ENCODE assay signal across 25 mouse cellular contexts in the genomic region with DNA sequence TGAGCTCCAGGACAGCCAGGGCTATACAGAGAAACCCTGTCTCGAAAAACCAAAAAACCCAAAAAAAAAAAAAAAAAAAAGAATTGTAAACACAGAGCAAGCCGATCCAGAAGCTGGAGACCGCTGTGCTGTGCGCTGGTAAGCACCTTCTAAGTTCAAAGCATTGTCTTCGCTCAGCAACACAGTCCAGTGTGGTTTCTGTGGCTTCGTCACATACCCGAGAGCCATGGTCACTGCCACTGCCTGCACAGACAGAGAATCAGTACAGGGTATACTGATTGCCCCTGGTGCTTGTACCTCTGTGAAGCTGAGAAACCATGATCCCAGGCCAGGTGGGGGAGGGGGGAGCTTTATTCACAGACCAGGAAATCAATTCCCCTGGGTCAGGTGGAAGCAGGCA. TPM values are rescaled to one million over a fixed set of nuclear protein-coding genes. Genes with fewer than 3 reads are reported as not detected.
A peak's percentile ranks its signal among the peaks of the same experiment; 100 is the strongest.
DNase-seq lines count a peak whose midpoint lies in the region; ATAC-seq lines count a peak whose summit lies in the region.
"Had no signal": no experiment of that assay in that cellular context is flagged by ENCODE, and none has a peak within 500 bp of the region (broad histone marks: within the 10 kb centered on the region; RNA-seq: fewer than 3 reads in every experiment).

No protein-coding gene starts in this region.

- no peak overlapping the region for H3K4me3 ChIP-seq in limb, embryonic 10.5 days
- H3K4me3 ChIP-seq in midbrain, embryonic 15.5 days: no peak overlapping the region
- H3K4me3 ChIP-seq: embryonic facial prominence, embryonic 13.5 days; heart, embryonic 10.5 days; hindbrain, embryonic 12.5 days; midbrain, embryonic 10.5 days; neural tube, embryonic 13.5 days had no signal

- peak; percentile 30 for DNase-seq in heart, adult 11 months
- DNase-seq in heart, postnatal 14 days: no peak
- peak; percentile 6 for DNase-seq in thymus, postnatal 14 days
- DNase-seq in thymus, postnatal 10 days (ENCODE audit: low spot score in 2 of 2): no peak
- peak; percentile 32 for DNase-seq in limb, embryonic 10.5 days (ENCODE audit: low spot score)
- no peak for DNase-seq in lung, postnatal 14 days
- DNase-seq: adrenal gland, adult 8-10 months; cerebellum, adult 9-10 months; gastrocnemius, postnatal 36 days; kidney, adult 8-10 months; kidney, postnatal 36 days; layer of hippocampus, adult 9-11 months; lung, adult 18-20 months; lung, postnatal 36 days; right cerebral cortex, adult 18-20 months had no signal

- H3K4me2 ChIP-seq in midbrain, embryonic 15.5 days: no peak overlapping the region
- H3K4me2 ChIP-seq: embryonic facial prominence, embryonic 13.5 days; hindbrain, embryonic 12.5 days; neural tube, embryonic 13.5 days had no signal

- no peaks in the 10 kb centered on the region for H3K9me3 ChIP-seq in limb, embryonic 10.5 days (replicated peaks)
- no peaks in the 10 kb centered on the region for H3K9me3 ChIP-seq in midbrain, embryonic 15.5 days
- H3K9me3 ChIP-seq: embryonic facial prominence, embryonic 13.5 days; heart, embryonic 10.5 days; hindbrain, embryonic 12.5 days; midbrain, embryonic 10.5 days; neural tube, embryonic 13.5 days had no signal

- ATAC-seq in midbrain, embryonic 15.5 days (replicated peaks): no peak
- ATAC-seq: forebrain, embryonic 14.5 days had no signal

- H3K27ac ChIP-seq in limb, embryonic 10.5 days: no peak overlapping the region
- no peak overlapping the region for H3K27ac ChIP-seq in midbrain, embryonic 15.5 days
- H3K27ac ChIP-seq: embryonic facial prominence, embryonic 13.5 days; heart, embryonic 10.5 days; hindbrain, embryonic 12.5 days; midbrain, embryonic 10.5 days; neural tube, embryonic 13.5 days had no signal

- intact Hi-C loops in heart, postnatal 14 days (cut with DNase I): no loop called here

- H3K36me3 ChIP-seq in limb, embryonic 10.5 days: no peaks in the 10 kb centered on the region
- no peaks in the 10 kb centered on the region for H3K36me3 ChIP-seq in midbrain, embryonic 15.5 days (replicated peaks)
- H3K36me3 ChIP-seq: embryonic facial prominence, embryonic 13.5 days; heart, embryonic 10.5 days; hindbrain, embryonic 12.5 days; midbrain, embryonic 10.5 days; neural tube, embryonic 13.5 days had no signal

- no peaks in the 10 kb centered on the region for H3K27me3 ChIP-seq in limb, embryonic 10.5 days (ENCODE audit: low read depth, poor library complexity, severe bottlenecking)
- H3K27me3 ChIP-seq in midbrain, embryonic 15.5 days (replicated peaks): no peaks in the 10 kb centered on the region
- H3K27me3 ChIP-seq: embryonic facial prominence, embryonic 13.5 days; hindbrain, embryonic 12.5 days; neural tube, embryonic 13.5 days had no signal

- WGBS in limb, embryonic 10.5 days: 94% methylated on average over 6 of the region's 7 CpGs
- 91% methylated on average over 6 of the region's 7 CpGs for WGBS in midbrain, embryonic 15.5 days

- no peaks in the 10 kb centered on the region for H3K4me1 ChIP-seq in limb, embryonic 10.5 days
- H3K4me1 ChIP-seq in midbrain, embryonic 15.5 days: no peaks in the 10 kb centered on the region
- H3K4me1 ChIP-seq: embryonic facial prominence, embryonic 13.5 days; heart, embryonic 10.5 days; hindbrain, embryonic 12.5 days; midbrain, embryonic 10.5 days; neural tube, embryonic 13.5 days had no signal

- no peak overlapping the region for H3K9ac ChIP-seq in midbrain, embryonic 15.5 days
- H3K9ac ChIP-seq: embryonic facial prominence, embryonic 13.5 days; hindbrain, embryonic 12.5 days; neural tube, embryonic 13.5 days had no signal

RNA-seq across cellular contexts. Expression of a gene that starts 51.6 kb away (rescaled TPM):
- total RNA-seq in heart, postnatal 14 days (2021): under 1 TPM; 0.10 to 0.17 TPM
- polyA plus RNA-seq in limb, embryonic 10.5 days (2016; fragmentation: Nextera tagmentation; extraction: Ambion mirVana): 0.09 TPM in 1 of 2 replicates, not detected in the other
- polyA plus RNA-seq in midbrain, embryonic 15.5 days (2015; fragmentation: Nextera tagmentation; extraction: Ambion mirVana): 2.2 and 2.4 TPM in 2 replicates
- total RNA-seq: common myeloid progenitor, adult 5-6 weeks; gastrocnemius, postnatal 36 days had no signal

RNA-seq across cellular contexts. Expression of a gene that starts 54.8 kb away (rescaled TPM):
- total RNA-seq in heart, postnatal 14 days (2021): not detected
- polyA plus RNA-seq in limb, embryonic 10.5 days (2016; fragmentation: Nextera tagmentation; extraction: Ambion mirVana): not detected in 2 replicates
- not detected in 2 replicates for polyA plus RNA-seq in midbrain, embryonic 15.5 days (2015; fragmentation: Nextera tagmentation; extraction: Ambion mirVana)
- total RNA-seq: adrenal gland, adult 8-10 months; common myeloid progenitor, adult 5-6 weeks; gastrocnemius, postnatal 36 days had no signal
- polyA plus RNA-seq: embryonic facial prominence, embryonic 13.5 days; forebrain, embryonic 14.5 days; heart, embryonic 10.5 days; heart, postnatal 0 days; hindbrain, embryonic 12.5 days; intestine, embryonic 14.5 days; midbrain, embryonic 10.5 days; neural tube, embryonic 13.5 days had no signal

Comparison
In these comparisons a context has a peak if more than half of its experiments do, and no peak if none do; other contexts are left out.
1. DNase-seq: peak in heart, adult 11 months (single experiment), thymus, postnatal 14 days (single experiment) and limb, embryonic 10.5 days (single experiment); none in heart, postnatal 14 days (0 of 2), thymus, postnatal 10 days (0 of 2) and lung, postnatal 14 days (single experiment).